Mouse (Mus musculus) stomach, embryonic 16.5 days (tissue): Measurements from ENCODE around the gene Rap1gds1. TPM values are rescaled to one million over a fixed set of nuclear protein-coding genes. Genes with fewer than 3 reads are reported as not detected.
A peak's percentile ranks its signal among the peaks of the same experiment; 100 is the strongest.

Experiments used
- ATAC-seq: fragments of 200-750 bp; cut with Nextera tagmentation; 2 replicates; pipeline ENCODE4 v1.8.0; 2017; ENCODE audit warnings: moderate number of reproducible peaks, moderate TSS enrichment; ENCODE audit not compliant: insufficient read depth, low FRiP score
- H3K27ac ChIP-seq: fragments of 300-500 bp; sonication (generic); 2 replicates; pipeline ENCODE4 v1.5.1; 2014; ENCODE audit warnings: low read length
- H3K27me3 ChIP-seq: fragments of 300-500 bp; sonication (generic); 2 replicates; pipeline ENCODE4 v1.6.1; 2014; ENCODE audit warnings: low read length, control low read depth, mixed read lengths; ENCODE audit not compliant: control insufficient read depth, insufficient read depth
- H3K36me3 ChIP-seq: fragments of 300-500 bp; sonication (generic); 2 replicates; pipeline ENCODE4 v1.6.1; 2014; ENCODE audit warnings: low read length; ENCODE audit not compliant: control insufficient read depth, insufficient read depth
- H3K4me1 ChIP-seq: fragments of 300-500 bp; sonication (generic); 2 replicates; pipeline ENCODE4 v1.6.1; 2014; ENCODE audit warnings: low read length, control low read depth, mixed read lengths; ENCODE audit not compliant: control insufficient read depth, insufficient read depth
- H3K4me2 ChIP-seq: fragments of 300-500 bp; sonication (generic); 2 replicates; pipeline ENCODE4 v1.6.1; 2014; ENCODE audit warnings: low read depth, low read length, mixed read lengths
- H3K4me3 ChIP-seq: fragments of 300-500 bp; sonication (generic); replicated peaks from 2 replicates; pipeline ENCODE4 v1.5.1; 2014; ENCODE audit warnings: mild to moderate bottlenecking, low read length
- H3K9ac ChIP-seq: fragments of 300-500 bp; sonication (generic); 2 replicates; pipeline ENCODE4 v1.6.1; 2014; ENCODE audit warnings: low read length
- H3K9me3 ChIP-seq: fragments of 300-500 bp; sonication (generic); replicated peaks from 2 replicates; pipeline ENCODE4 v1.6.1; 2016; ENCODE audit warnings: low read length, control low read depth; ENCODE audit not compliant: control insufficient read depth
- WGBS: fragments of 180-500 bp; shearing (Covaris S2); extraction: QIAGEN DNeasy Blood & Tissue Kit; methylation state at CpG from one replicate; pipeline ENCODE4 v1.1.7; 2014; 5-methylcytosine and 5-hydroxymethylcytosine counted together
- polyA plus RNA-seq: library from polyadenylated mRNA; unstranded; fragments of >200 nt; fragmentation: Nextera tagmentation; extraction: Ambion mirVana; gene quantifications from 2 replicates; pipeline ENCODE4 v1.2.1, GENCODE M21; 2015

The Rap1gds1 gene
- polyA plus RNA-seq, 1 experiment from 2014 or later: 51.0 TPM

GRCm38 (mm10) chr3:138906112-138906880 lies 168.7 kb downstream of the Rap1gds1 start:
- Histone ChIP-seq H3K9me3 (no peaks in the 10 kb centered on the region), H3K4me3 (no peak overlapping the region), H3K4me1 (peaks cover 7% of the 10 kb centered on the region; the same call in 1 of the 2 replicates), H3K36me3 (no peaks in the 10 kb centered on the region), H3K9ac (no peak overlapping the region), H3K27me3 (no peaks in the 10 kb centered on the region), H3K27ac (no peak overlapping the region), H3K4me2 (no peak overlapping the region)
- ATAC-seq: peak; percentile 62; the same call in 1 of the 2 replicates
- WGBS: 33% methylated on average over 17 of the region's 17 CpGs

GRCm38 (mm10) chr3:138905678-138906077 lies 169.3 kb downstream of the Rap1gds1 start:
- ATAC-seq: 0 out of 2 replicates have a peak, but pooled peaks have one; percentile 23
- 61% methylated on average over 7 of the region's 7 CpGs for WGBS
- Histone ChIP-seq H3K27me3 (no peaks in the 10 kb centered on the region), H3K36me3 (no peaks in the 10 kb centered on the region), H3K9me3 (no peaks in the 10 kb centered on the region), H3K9ac (no peak overlapping the region), H3K4me1 (peaks cover 7% of the 10 kb centered on the region; the same call in 1 of the 2 replicates), H3K4me2 (no peak overlapping the region), H3K27ac (peak overlapping the region; percentile 15; the same call in 1 of the 2 replicates), H3K4me3 (no peak overlapping the region)

GRCm38 (mm10) chr3:138900571-138901141 lies 174.3 kb downstream of the Rap1gds1 start:
- H3K27ac ChIP-seq: no peak overlapping the region
- no peak for ATAC-seq
- no peak overlapping the region for H3K4me2 ChIP-seq
- WGBS: 85% methylated on average over 9 of the region's 9 CpGs
- no peak overlapping the region for H3K4me3 ChIP-seq
- peaks cover 1% of the 10 kb centered on the region; the same call in 1 of the 2 replicates for H3K4me1 ChIP-seq
- H3K36me3 ChIP-seq: peaks cover 13% of the 10 kb centered on the region
- H3K27me3 ChIP-seq: no peaks in the 10 kb centered on the region
- H3K9ac ChIP-seq: no peak overlapping the region
- H3K9me3 ChIP-seq: 0 out of 2 replicates have a peak, but pooled peaks cover 3% of the 10 kb centered on the region

- Histone ChIP-seq H3K4me3 (no peak overlapping the region), H3K36me3 (peaks cover 13% of the 10 kb centered on the region), H3K9me3 (0 out of 2 replicates have a peak, but pooled peaks cover 3% of the 10 kb centered on the region), H3K4me2 (no peak overlapping the region), H3K4me1 (peaks cover 4% of the 10 kb centered on the region; the same call in 1 of the 2 replicates), H3K9ac (no peak overlapping the region), H3K27ac (no peak overlapping the region), H3K27me3 (no peaks in the 10 kb centered on the region)
- no peak for ATAC-seq
- WGBS: 93% methylated on average over 8 of the region's 8 CpGs
These were observed 176.9 kb downstream of the Rap1gds1 start for GRCm38 (mm10) chr3:138898055-138898454.

- no peak overlapping the region for H3K4me2 ChIP-seq
These were observed 177.5 kb downstream of the Rap1gds1 start for GRCm38 (mm10) chr3:138897500-138897899.

GRCm38 (mm10) chr3:138893520-138893919 lies 181.5 kb downstream of the Rap1gds1 start:
- 33% methylated on average over 5 of the region's 5 CpGs for WGBS
- ATAC-seq: peak; percentile 37; the same call in 1 of the 2 replicates

More at GRCm38 (mm10) chr3:138897500-138897899, 177.5 kb downstream of the Rap1gds1 start:
- H3K27ac ChIP-seq: no peak overlapping the region
- no peak overlapping the region for H3K9ac ChIP-seq
- peaks cover 4% of the 10 kb centered on the region; the same call in 1 of the 2 replicates for H3K4me1 ChIP-seq
- H3K4me3 ChIP-seq: no peak overlapping the region
- ATAC-seq: 0 out of 2 replicates have a peak, but pooled peaks have one; percentile 33
- peaks cover 13% of the 10 kb centered on the region for H3K36me3 ChIP-seq
- WGBS: 89% methylated on average over 11 of the region's 11 CpGs
- no peaks in the 10 kb centered on the region for H3K27me3 ChIP-seq
- 0 out of 2 replicates have a peak, but pooled peaks cover 3% of the 10 kb centered on the region for H3K9me3 ChIP-seq

GRCm38 (mm10) chr3:138889769-138890295 lies 185.2 kb downstream of the Rap1gds1 start:
- Histone ChIP-seq H3K9me3 (no peaks in the 10 kb centered on the region), H3K4me1 (peaks cover 7% of the 10 kb centered on the region; the same call in 1 of the 2 replicates), H3K27me3 (no peaks in the 10 kb centered on the region), H3K27ac (no peak overlapping the region), H3K36me3 (no peaks in the 10 kb centered on the region), H3K4me3 (no peak overlapping the region), H3K9ac (no peak overlapping the region), H3K4me2 (no peak overlapping the region)
- no peak for ATAC-seq
- WGBS: 60% methylated on average over 10 of the region's 10 CpGs

More at GRCm38 (mm10) chr3:138893520-138893919, 181.5 kb downstream of the Rap1gds1 start:
- Histone ChIP-seq H3K27ac (no peak overlapping the region), H3K36me3 (peaks cover 6% of the 10 kb centered on the region), H3K9ac (no peak overlapping the region), H3K4me3 (no peak overlapping the region), H3K27me3 (no peaks in the 10 kb centered on the region), H3K9me3 (0 out of 2 replicates have a peak, but pooled peaks cover under 1% of the 10 kb centered on the region), H3K4me2 (no peak overlapping the region), H3K4me1 (peaks cover 7% of the 10 kb centered on the region; the same call in 1 of the 2 replicates)

GRCm38 (mm10) chr3:138889214-138889613 lies 185.8 kb downstream of the Rap1gds1 start:
- no peaks in the 10 kb centered on the region for H3K9me3 ChIP-seq
- no peak overlapping the region for H3K9ac ChIP-seq
- H3K36me3 ChIP-seq: no peaks in the 10 kb centered on the region
- no peak overlapping the region for H3K27ac ChIP-seq
- WGBS: 57% methylated on average over 4 of the region's 4 CpGs
- H3K4me2 ChIP-seq: no peak overlapping the region
- H3K4me1 ChIP-seq: peaks cover 7% of the 10 kb centered on the region; the same call in 1 of the 2 replicates
- no peak for ATAC-seq
- no peaks in the 10 kb centered on the region for H3K27me3 ChIP-seq
- no peak overlapping the region for H3K4me3 ChIP-seq
